Mouse (Mus musculus): Measurements from ENCODE around the gene Apoa4.

GRCm38 (mm10) chr9:46224945-46225660, 15.4 kb upstream of the Apoa4 start:
- no peak for TF ChIP-seq CTCF (IDR thresholded peaks at IDR 0.05; ENCODE audit: low read depth)
- TF ChIP-seq EP300 (IDR thresholded peaks at IDR 0.05; ENCODE audit: low read depth) = no peak

Measured in heart, postnatal 0 days (tissue).